Mouse (Mus musculus) effector memory CD4-positive, alpha-beta T cell, adult 5 months (primary cell): ENCODE measurements around the gene P4ha2. TPM values are rescaled to one million over a fixed set of nuclear protein-coding genes. Genes with fewer than 3 reads are reported as not detected.

ENCODE experiments used
- polyA plus RNA-seq: library from polyadenylated mRNA; unstranded; fragments of 100-300 nt; shearing (Covaris generic); gene quantifications from one replicate; pipeline ENCODE4 v1.2.1, GENCODE M21; 2017

The P4ha2 gene
- polyA plus RNA-seq: 0.75 TPM

GRCm38 (mm10) chr11:54100045-54100691 is at the start of gene P4ha2:
Gene P4ha2, plus strand, starts transcription at chr11:54100095.

GRCm38 (mm10) chr11:54068520-54069371 is 31.1 kb upstream of the P4ha2 start, which contains the start of gene Pdlim4:
Gene Pdlim4, minus strand, starts transcription at chr11:54069014.

Other genes with a start within 250 kb of the P4ha2 start
- gene Gm12216, start 240.8 kb upstream of the P4ha2 start, polyA plus RNA-seq: 15.8 TPM
- gene Slc22a5, start 208.4 kb upstream of the P4ha2 start, polyA plus RNA-seq: 18.0 TPM
- 0.66 TPM for gene Slc22a21, start 119.8 kb upstream of the P4ha2 start, polyA plus RNA-seq
- gene Slc22a4, start 72.0 kb upstream of the P4ha2 start, polyA plus RNA-seq: 0.85 TPM
- 4.3 TPM for gene Pdlim4, start 31.1 kb upstream of the P4ha2 start, polyA plus RNA-seq
- 4.0 TPM for gene Csf2, start 149.6 kb downstream of the P4ha2 start, polyA plus RNA-seq
- gene Il3, start 167.2 kb downstream of the P4ha2 start, polyA plus RNA-seq: not detected
- gene Acsl6, start 203.7 kb downstream of the P4ha2 start, polyA plus RNA-seq: not detected